Mouse (Mus musculus) E14TG2a.4 (cell line): ENCODE data around the gene E130218I03Rik.
"Not testable (repeated sequence)": the region's sequence is repeated elsewhere in the genome, so short reads cannot be mapped to it uniquely, and the experiment has no call there.

Experiments
- CTCF ChIP-seq: conservative IDR thresholded peaks from 2 replicates; pipeline ENCODE4 v1.5.1; 2014; ENCODE audit warnings: low read length
- NANOG ChIP-seq: IDR thresholded peaks from 2 replicates; pipeline ENCODE4 v1.6.1; 2014; ENCODE audit warnings: borderline replicate concordance, low read length, mixed read lengths
- POU5F1 ChIP-seq: IDR thresholded peaks from 2 replicates; pipeline ENCODE4 v1.6.1; 2014; ENCODE audit warnings: low read length, borderline replicate concordance

GRCm38 (mm10) chr4:134269622-134270021, 26.2 kb downstream of the E130218I03Rik start:
- peak; percentile 52 for TF ChIP-seq CTCF
- not testable (repeated sequence) for TF ChIP-seq POU5F1, NANOG
